Mouse (Mus musculus): ENCODE measurements around the gene Mgp.
"Not testable (repeated sequence)": the region's sequence is repeated elsewhere in the genome, so short reads cannot be mapped to it uniquely, and the experiment has no call there.

Gene Mgp

GRCm38 (mm10) chr6:136897789-136898188, 22.2 kb upstream of the Mgp start:
- DNase-seq, result no peak

GRCm38 (mm10) chr6:136894532-136895339, 19.1 kb upstream of the Mgp start:
- DNase-seq, result peak in 1 of 2 experiments; percentile 54

- no peak for DNase-seq
These were observed 16.4 kb upstream of the Mgp start for GRCm38 (mm10) chr6:136892002-136892401.

GRCm38 (mm10) chr6:136889554-136889953, 13.9 kb upstream of the Mgp start:
- DNase-seq, result no peak

GRCm38 (mm10) chr6:136889067-136889466, 13.4 kb upstream of the Mgp start:
- no peak for DNase-seq

GRCm38 (mm10) chr6:136887854-136888253, 12.2 kb upstream of the Mgp start:
- DNase-seq, result peak; percentile 56 to 78

- not testable (repeated sequence) for DNase-seq
These were observed 9.1 kb upstream of the Mgp start for GRCm38 (mm10) chr6:136884766-136885165.

- no peak for DNase-seq
These were observed 8.3 kb upstream of the Mgp start for GRCm38 (mm10) chr6:136883961-136884360.

- DNase-seq, result peak in 1 of 2 experiments; percentile 33
These were observed 7.8 kb upstream of the Mgp start for GRCm38 (mm10) chr6:136883431-136883915.

- DNase-seq, result no peak
These were observed 6.1 kb upstream of the Mgp start for GRCm38 (mm10) chr6:136881678-136882077.

GRCm38 (mm10) chr6:136874599-136874998, 1.0 kb downstream of the Mgp start:
- peak in 1 of 2 experiments; percentile 31 for DNase-seq

- no peak for DNase-seq
These were observed 6.7 kb downstream of the Mgp start for GRCm38 (mm10) chr6:136868921-136869320.

- no peak for DNase-seq
These were observed 9.5 kb downstream of the Mgp start for GRCm38 (mm10) chr6:136866150-136866549.

- no peak for DNase-seq
These were observed 10.3 kb downstream of the Mgp start for GRCm38 (mm10) chr6:136865360-136865759.

GRCm38 (mm10) chr6:136861020-136861419, 14.6 kb downstream of the Mgp start:
- peak; percentile 30 to 42 for DNase-seq

GRCm38 (mm10) chr6:136858420-136858819, 17.2 kb downstream of the Mgp start:
- no peak for DNase-seq

GRCm38 (mm10) chr6:136857873-136858260, 17.8 kb downstream of the Mgp start:
- DNase-seq, result peak; percentile 32 to 55

GRCm38 (mm10) chr6:136857186-136857872, 18.3 kb downstream of the Mgp start, which contains the start of gene Art4:
Art4 (minus strand) TSS chr6:136857733.
- peak in 1 of 2 experiments; percentile 13 for DNase-seq

GRCm38 (mm10) chr6:136856071-136856636, 19.5 kb downstream of the Mgp start:
- DNase-seq, result peak in 1 of 2 experiments; percentile 30

GRCm38 (mm10) chr6:136855183-136855582, 20.4 kb downstream of the Mgp start:
- DNase-seq, result no peak

- DNase-seq, result no peak
These were observed 21.3 kb downstream of the Mgp start for GRCm38 (mm10) chr6:136854361-136854781.

GRCm38 (mm10) chr6:136852762-136853161, 22.9 kb downstream of the Mgp start:
- DNase-seq, result peak in 1 of 2 experiments; percentile 52

GRCm38 (mm10) chr6:136852348-136852747, 23.3 kb downstream of the Mgp start:
- DNase-seq, result peak; percentile 50 to 55

All from kidney, postnatal 36 days (tissue).